Mouse (Mus musculus) embryo, embryonic 9.5 days (tissue): ENCODE measurements around the gene Fryl.
A peak's percentile ranks its signal among the peaks of the same experiment; 100 is the strongest.

Source experiments
- DNase-seq: peaks from one replicate; pipeline ENCODE4 v3.0.0-alpha.2; 2017; ENCODE audit errors: extremely low spot score

Fryl gene

GRCm38 (mm10) chr5:73157502-73157901 is 98.9 kb downstream of the Fryl start:
- no peak for DNase-seq

GRCm38 (mm10) chr5:73157009-73157408 is 99.4 kb downstream of the Fryl start:
- no peak for DNase-seq

GRCm38 (mm10) chr5:73156226-73156926 is 100.0 kb downstream of the Fryl start:
- DNase-seq: no peak

GRCm38 (mm10) chr5:73153802-73154465 is 102.5 kb downstream of the Fryl start:
- DNase-seq: no peak

- DNase-seq: no peak
Measured at GRCm38 (mm10) chr5:73152206-73152605, 104.2 kb downstream of the Fryl start.

- no peak for DNase-seq
Measured at GRCm38 (mm10) chr5:73150877-73151445, 105.5 kb downstream of the Fryl start.

GRCm38 (mm10) chr5:73144987-73145386 is 111.4 kb downstream of the Fryl start:
- no peak for DNase-seq

GRCm38 (mm10) chr5:73141712-73142111 is 114.7 kb downstream of the Fryl start:
- no peak for DNase-seq

GRCm38 (mm10) chr5:73141161-73141560 is 115.3 kb downstream of the Fryl start:
- DNase-seq: no peak

GRCm38 (mm10) chr5:73137561-73137960 is 118.9 kb downstream of the Fryl start:
- no peak for DNase-seq

GRCm38 (mm10) chr5:73135959-73136358 is 120.5 kb downstream of the Fryl start:
- no peak for DNase-seq

- no peak for DNase-seq
Measured at GRCm38 (mm10) chr5:73135131-73135530, 121.3 kb downstream of the Fryl start.

- peak; percentile 42 for DNase-seq
Measured at GRCm38 (mm10) chr5:73133833-73134185, 122.6 kb downstream of the Fryl start.

- DNase-seq: no peak
Measured at GRCm38 (mm10) chr5:73132998-73133832, 123.2 kb downstream of the Fryl start.

- DNase-seq: no peak
Measured at GRCm38 (mm10) chr5:73130984-73131383, 125.4 kb downstream of the Fryl start.

GRCm38 (mm10) chr5:73129871-73130270 is 126.5 kb downstream of the Fryl start:
- no peak for DNase-seq

GRCm38 (mm10) chr5:73119969-73120725 is 136.3 kb downstream of the Fryl start:
- no peak for DNase-seq

GRCm38 (mm10) chr5:73119524-73119923 is 136.9 kb downstream of the Fryl start:
- DNase-seq: no peak

GRCm38 (mm10) chr5:73118786-73119185 is 137.6 kb downstream of the Fryl start:
- no peak for DNase-seq

- no peak for DNase-seq
Measured at GRCm38 (mm10) chr5:73114878-73115277, 141.5 kb downstream of the Fryl start.

- DNase-seq: no peak
Measured at GRCm38 (mm10) chr5:73112331-73112730, 144.1 kb downstream of the Fryl start.

- no peak for DNase-seq
Measured at GRCm38 (mm10) chr5:73103657-73104056, 152.8 kb downstream of the Fryl start.
